Mouse (Mus musculus): Measurements from ENCODE around the gene Rpl41. TPM values are rescaled to one million over a fixed set of nuclear protein-coding genes. Genes with fewer than 3 reads are reported as not detected.
"Not testable (repeated sequence)": the region's sequence is repeated elsewhere in the genome, so short reads cannot be mapped to it uniquely, and the experiment has no call there.

Rpl41 gene
- polyA plus RNA-seq, 1 experiment: 1,490 TPM

- not testable (repeated sequence) for H3K4me1 ChIP-seq (ENCODE audit: control insufficient read depth, insufficient read depth, low read length); H3K27me3 ChIP-seq (ENCODE audit: control insufficient read depth, insufficient read depth, low read length)
- under 1% methylated on average over 30 of the region's 30 CpGs for WGBS
- Histone ChIP-seq H3K4me3 (replicated peaks; ENCODE audit: insufficient read depth, low read depth, low read length) (peak overlapping the region; percentile 76), H3K27ac (ENCODE audit: insufficient read depth, low read length) (peak overlapping the region; percentile 36; the same call in 1 of the 2 replicates)
- DNase-seq: peak in 1 of 2 experiments; percentile 70
Observed at GRCm38 (mm10) chr10:128548051-128548791, 884 bp downstream of the Rpl41 start.

GRCm38 (mm10) chr10:128547361-128548032 is 1.6 kb downstream of the Rpl41 start, which contains the start of gene Zc3h10:
Gene Zc3h10 (minus strand): TSS chr10:128547774.
- under 1% methylated on average over 50 of the region's 50 CpGs for WGBS
- TF ChIP-seq CTCF (IDR thresholded peaks at IDR 0.05; ENCODE audit: borderline replicate concordance, insufficient read depth, low read depth, low read length) (no peak; the same call in 1 of the 2 replicates), POLR2A (IDR thresholded peaks at IDR 0.05; ENCODE audit: borderline replicate concordance, insufficient read depth, low read length) (peak; percentile 68; the same call in 1 of the 2 replicates)
- Histone ChIP-seq H3K4me3 (replicated peaks; ENCODE audit: insufficient read depth, low read depth, low read length) (peak within 1 kb of the TSS; percentile 79), H3K27ac (ENCODE audit: insufficient read depth, low read length) (peak within 1 kb of the TSS; percentile 55), H3K4me1 (ENCODE audit: control insufficient read depth, insufficient read depth, low read length) (peaks cover 3% of the 10 kb centered on the region; the same call in 1 of the 2 replicates), H3K27me3 (ENCODE audit: control insufficient read depth, insufficient read depth, low read length) (no peaks in the 10 kb centered on the region)
- DNase-seq: peak; percentile 94 to 98

GRCm38 (mm10) chr10:128546787-128547186 is 2.3 kb downstream of the Rpl41 start:
- WGBS: 12% methylated on average over 7 of the region's 7 CpGs
- H3K4me3 ChIP-seq (replicated peaks; ENCODE audit: insufficient read depth, low read depth, low read length): peak overlapping the region; percentile 79
- peak overlapping the region; percentile 55 for H3K27ac ChIP-seq (ENCODE audit: insufficient read depth, low read length)
- H3K4me1 ChIP-seq (ENCODE audit: control insufficient read depth, insufficient read depth, low read length): peaks cover 3% of the 10 kb centered on the region; the same call in 1 of the 2 replicates
- DNase-seq: no peak
- TF ChIP-seq POLR2A (IDR thresholded peaks at IDR 0.05; ENCODE audit: borderline replicate concordance, insufficient read depth, low read length): no peak
- no peak for TF ChIP-seq CTCF (IDR thresholded peaks at IDR 0.05; ENCODE audit: borderline replicate concordance, insufficient read depth, low read depth, low read length)
- H3K27me3 ChIP-seq (ENCODE audit: control insufficient read depth, insufficient read depth, low read length): no peaks in the 10 kb centered on the region

GRCm38 (mm10) chr10:128546361-128546760 is 2.7 kb downstream of the Rpl41 start:
- 8% methylated on average over 4 of the region's 4 CpGs for WGBS
- peak in 1 of 2 experiments; percentile 54 for DNase-seq
- TF ChIP-seq POLR2A (IDR thresholded peaks at IDR 0.05; ENCODE audit: borderline replicate concordance, insufficient read depth, low read length): no peak
- peak; percentile 38; the same call in 1 of the 2 replicates for TF ChIP-seq CTCF (IDR thresholded peaks at IDR 0.05; ENCODE audit: borderline replicate concordance, insufficient read depth, low read depth, low read length)
- H3K4me3 ChIP-seq (replicated peaks; ENCODE audit: insufficient read depth, low read depth, low read length): peak overlapping the region; percentile 79
- H3K27me3 ChIP-seq (ENCODE audit: control insufficient read depth, insufficient read depth, low read length): no peaks in the 10 kb centered on the region
- H3K27ac ChIP-seq (ENCODE audit: insufficient read depth, low read length): no peak overlapping the region
- peaks cover 3% of the 10 kb centered on the region; the same call in 1 of the 2 replicates for H3K4me1 ChIP-seq (ENCODE audit: control insufficient read depth, insufficient read depth, low read length)

- WGBS: 83% methylated on average over 3 of the region's 3 CpGs
- Histone ChIP-seq H3K27me3 (ENCODE audit: control insufficient read depth, insufficient read depth, low read length) (no peaks in the 10 kb centered on the region), H3K4me3 (replicated peaks; ENCODE audit: insufficient read depth, low read depth, low read length) (no peak overlapping the region), H3K4me1 (ENCODE audit: control insufficient read depth, insufficient read depth, low read length) (peaks cover 3% of the 10 kb centered on the region; the same call in 1 of the 2 replicates), H3K27ac (ENCODE audit: insufficient read depth, low read length) (no peak overlapping the region)
- no peak for DNase-seq
- TF ChIP-seq CTCF (IDR thresholded peaks at IDR 0.05; ENCODE audit: borderline replicate concordance, insufficient read depth, low read depth, low read length): no peak
- no peak for TF ChIP-seq POLR2A (IDR thresholded peaks at IDR 0.05; ENCODE audit: borderline replicate concordance, insufficient read depth, low read length)
Observed at GRCm38 (mm10) chr10:128545570-128545898, 3.6 kb downstream of the Rpl41 start.

- WGBS: 91% methylated on average over 37 of the region's 37 CpGs
- peaks cover 3% of the 10 kb centered on the region; the same call in 1 of the 2 replicates for H3K4me1 ChIP-seq (ENCODE audit: control insufficient read depth, insufficient read depth, low read length)
- H3K27me3 ChIP-seq (ENCODE audit: control insufficient read depth, insufficient read depth, low read length): no peaks in the 10 kb centered on the region
- DNase-seq: peak in 1 of 2 experiments; percentile 29
- H3K27ac ChIP-seq (ENCODE audit: insufficient read depth, low read length): no peak overlapping the region
- no peak overlapping the region for H3K4me3 ChIP-seq (replicated peaks; ENCODE audit: insufficient read depth, low read depth, low read length)
- TF ChIP-seq POLR2A (IDR thresholded peaks at IDR 0.05; ENCODE audit: borderline replicate concordance, insufficient read depth, low read length) (no peak), CTCF (IDR thresholded peaks at IDR 0.05; ENCODE audit: borderline replicate concordance, insufficient read depth, low read depth, low read length) (no peak)
Observed at GRCm38 (mm10) chr10:128544674-128545569, 4.2 kb downstream of the Rpl41 start.

DNA sequence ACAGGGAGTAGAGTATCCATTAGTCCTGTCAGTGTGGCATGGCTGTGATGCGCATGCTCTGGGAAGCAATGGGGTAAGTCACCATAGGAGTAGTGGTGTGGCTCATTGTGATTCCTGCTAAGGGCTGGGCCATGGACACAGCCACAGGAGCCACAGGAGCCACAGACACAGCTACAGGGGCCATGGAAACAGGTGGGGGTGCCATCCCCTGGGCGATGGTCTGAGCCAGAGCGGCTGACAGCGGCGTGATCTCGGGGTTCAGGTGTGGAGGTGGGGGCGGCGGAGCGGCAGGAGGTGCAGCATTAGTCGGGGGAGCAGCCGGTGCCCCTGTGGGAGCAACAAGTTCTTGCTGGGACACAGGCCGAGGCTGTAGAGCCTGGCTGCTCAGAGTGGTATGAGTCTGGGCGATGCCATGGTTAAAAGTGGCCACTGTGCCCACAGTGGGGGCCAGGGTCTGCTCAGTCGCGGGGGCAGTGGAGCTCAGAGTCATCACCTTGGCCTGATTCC is 4.9 kb downstream of the Rpl41 start:
- 94% methylated on average over 15 of the region's 15 CpGs for WGBS
- no peak overlapping the region for H3K27ac ChIP-seq (ENCODE audit: insufficient read depth, low read length)
- no peak for DNase-seq
- H3K4me1 ChIP-seq (ENCODE audit: control insufficient read depth, insufficient read depth, low read length): peaks cover 3% of the 10 kb centered on the region; the same call in 1 of the 2 replicates
- no peak for TF ChIP-seq POLR2A (IDR thresholded peaks at IDR 0.05; ENCODE audit: borderline replicate concordance, insufficient read depth, low read length)
- no peak for TF ChIP-seq CTCF (IDR thresholded peaks at IDR 0.05; ENCODE audit: borderline replicate concordance, insufficient read depth, low read depth, low read length)
- H3K4me3 ChIP-seq (replicated peaks; ENCODE audit: insufficient read depth, low read depth, low read length): no peak overlapping the region
- no peaks in the 10 kb centered on the region for H3K27me3 ChIP-seq (ENCODE audit: control insufficient read depth, insufficient read depth, low read length)
